Mouse (Mus musculus) heart, postnatal 0 days (tissue): ENCODE data around the gene Ly6c1. TPM values are rescaled to one million over a fixed set of nuclear protein-coding genes. Genes with fewer than 3 reads are reported as not detected.
"Not testable (repeated sequence)": the region's sequence is repeated elsewhere in the genome, so short reads cannot be mapped to it uniquely, and the experiment has no call there.

Experiments used
- ATAC-seq: fragments of 200-750 bp; cut with Nextera tagmentation; 2 replicates; pipeline ENCODE4 v1.8.0; 2017; ENCODE audit warnings: low read depth, moderate number of reproducible peaks, moderate library complexity; ENCODE audit not compliant: insufficient read depth
- DNase-seq: peaks from one replicate; pipeline ENCODE4 v3.0.0-alpha.2; 2016; ENCODE audit warnings: low spot score
- H3K27ac ChIP-seq: fragments of 300-500 bp; sonication (generic); 2 replicates; pipeline ENCODE4 v1.5.1; 2014; ENCODE audit warnings: low read depth, mild to moderate bottlenecking
- H3K27me3 ChIP-seq: fragments of 300-500 bp; sonication (generic); 2 replicates; pipeline ENCODE4 v1.6.1; 2014; ENCODE audit warnings: low read length, mixed read lengths; ENCODE audit not compliant: control insufficient read depth, insufficient read depth
- H3K36me3 ChIP-seq: fragments of 300-500 bp; sonication (generic); replicated peaks from 2 replicates; pipeline ENCODE4 v1.6.1; 2014; ENCODE audit warnings: low read length, mixed read lengths; ENCODE audit not compliant: control insufficient read depth, insufficient read depth
- H3K4me1 ChIP-seq: fragments of 300-500 bp; sonication (generic); 2 replicates; pipeline ENCODE4 v1.6.1; 2014; ENCODE audit warnings: antibody characterized with exemption; ENCODE audit not compliant: control insufficient read depth, insufficient read depth
- H3K4me2 ChIP-seq: fragments of 300-500 bp; sonication (generic); 2 replicates; pipeline ENCODE4 v1.6.1; 2014; ENCODE audit warnings: low read depth, mild to moderate bottlenecking, low read length, moderate library complexity
- H3K4me3 ChIP-seq: fragments of 300-500 bp; sonication (generic); 2 replicates; pipeline ENCODE4 v1.5.1; 2014; ENCODE audit warnings: low read depth, low read length
- H3K9ac ChIP-seq: fragments of 300-500 bp; sonication (generic); replicated peaks from 2 replicates; pipeline ENCODE4 v1.6.1; 2014; ENCODE audit warnings: low read depth, low read length, mixed read lengths
- H3K9me3 ChIP-seq: fragments of 300-500 bp; sonication (generic); replicated peaks from 2 replicates; pipeline ENCODE4 v1.6.1; 2016; ENCODE audit warnings: low read length; ENCODE audit not compliant: control insufficient read depth
- CTCF ChIP-seq: IDR thresholded peaks from 2 replicates; pipeline ENCODE4 v1.5.1; 2016; ENCODE audit warnings: antibody characterized with exemption, control low read depth, low read depth
- WGBS: fragments of 180-500 bp; shearing (Covaris S2); extraction: QIAGEN DNeasy Blood & Tissue Kit; methylation state at CpG from one replicate; pipeline ENCODE4 v1.1.7; 2014; 5-methylcytosine and 5-hydroxymethylcytosine counted together
- polyA plus RNA-seq: library from polyadenylated mRNA; unstranded; fragments of >200 nt; fragmentation: Nextera tagmentation; extraction: Ambion mirVana; gene quantifications from 2 replicates; pipeline ENCODE4 v1.2.1, GENCODE M21; 2015
- total RNA-seq: library from RNA; depleted of rRNA; stranded (reverse); fragments of >200 nt; gene quantifications from 2 replicates; pipeline ENCODE4 v1.2.3, GENCODE M21; 2014; ENCODE audit warnings: low replicate concordance; rRNA removed

Gene Ly6c1
- total and polyA plus RNA-seq, 2 experiments from 2014 or later: 65.0 to 125 TPM

- not testable (repeated sequence) for H3K9me3 ChIP-seq, H3K4me3 ChIP-seq, H3K36me3 ChIP-seq, H3K4me2 ChIP-seq, H3K27ac ChIP-seq, H3K4me1 ChIP-seq, H3K9ac ChIP-seq, H3K27me3 ChIP-seq, ATAC-seq
- 43% methylated on average over 2 of the region's 2 CpGs for WGBS
- peak; percentile 15 for DNase-seq
- TF ChIP-seq CTCF: peak; percentile 69
Measured at GRCm38 (mm10) chr15:75019446-75019845, 29.2 kb downstream of the Ly6c1 start.

Other genes with a start within 250 kb of the Ly6c1 start
- not detected in 2 replicates for gene Gml2, start 229.8 kb downstream of the Ly6c1 start, total RNA-seq
- gene Gml2, start 229.8 kb downstream of the Ly6c1 start, polyA plus RNA-seq: not detected in 2 replicates
- gene 2010109I03Rik, start 151.8 kb downstream of the Ly6c1 start, total RNA-seq: not detected in 2 replicates
- gene 2010109I03Rik, start 151.8 kb downstream of the Ly6c1 start, polyA plus RNA-seq: 0.08 TPM in 1 of 2 replicates, not detected in the other
- gene Ly6i, start 65.4 kb downstream of the Ly6c1 start, total RNA-seq: not detected in 2 replicates
- gene Ly6i, start 65.4 kb downstream of the Ly6c1 start, polyA plus RNA-seq: 0.14 TPM in 1 of 2 replicates, not detected in the other
- 35.3 and 67.0 TPM in 2 replicates for gene Ly6a, start 50.8 kb downstream of the Ly6c1 start, total RNA-seq
- gene Ly6a, start 50.8 kb downstream of the Ly6c1 start, polyA plus RNA-seq: 42.3 and 47.5 TPM in 2 replicates
- 1.5 and 3.4 TPM in 2 replicates for gene Ly6c2, start 63.1 kb upstream of the Ly6c1 start, total RNA-seq
- gene Ly6c2, start 63.1 kb upstream of the Ly6c1 start, polyA plus RNA-seq: 0.75 and 0.84 TPM in 2 replicates
- not detected in 2 replicates for gene Ly6g, start 106.4 kb upstream of the Ly6c1 start, total RNA-seq
- gene Ly6g, start 106.4 kb upstream of the Ly6c1 start, polyA plus RNA-seq: not detected in 2 replicates
- gene BC025446, start 167.5 kb upstream of the Ly6c1 start, total RNA-seq: not detected in 2 replicates
- gene BC025446, start 167.5 kb upstream of the Ly6c1 start, polyA plus RNA-seq: not detected in 2 replicates
- gene Ly6f, start 219.6 kb upstream of the Ly6c1 start, total RNA-seq: not detected in 2 replicates
- gene Ly6f, start 219.6 kb upstream of the Ly6c1 start, polyA plus RNA-seq: not detected in 2 replicates